Mouse (Mus musculus) midbrain, embryonic 16.5 days (tissue): ENCODE data around the gene Gm10160. TPM values are rescaled to one million over a fixed set of nuclear protein-coding genes. Genes with fewer than 3 reads are reported as not detected.
"Not testable (repeated sequence)": the region's sequence is repeated elsewhere in the genome, so short reads cannot be mapped to it uniquely, and the experiment has no call there.

Source experiments
- ATAC-seq: fragments of 200-750 bp; cut with Nextera tagmentation; 2 replicates; pipeline ENCODE4 v1.8.0; 2017; ENCODE audit warnings: moderate TSS enrichment
- H3K27ac ChIP-seq: fragments of 300-500 bp; sonication (generic); 2 replicates; pipeline ENCODE4 v1.5.1; 2014; ENCODE audit warnings: mild to moderate bottlenecking, low read length, mixed read lengths
- H3K27me3 ChIP-seq: fragments of 300-500 bp; sonication (generic); 2 replicates; pipeline ENCODE4 v1.6.1; 2014; ENCODE audit warnings: low read depth, low read length, mixed read lengths; ENCODE audit not compliant: control insufficient read depth, insufficient read depth
- H3K36me3 ChIP-seq: fragments of 300-500 bp; sonication (generic); 2 replicates; pipeline ENCODE4 v1.6.1; 2014; ENCODE audit warnings: mild to moderate bottlenecking, low read length, moderate library complexity, mixed read lengths; ENCODE audit not compliant: control insufficient read depth, insufficient read depth
- H3K4me1 ChIP-seq: fragments of 300-500 bp; sonication (generic); 2 replicates; pipeline ENCODE4 v1.6.1; 2014; ENCODE audit warnings: mild to moderate bottlenecking, low read length, mixed read lengths; ENCODE audit not compliant: control insufficient read depth, insufficient read depth
- H3K4me2 ChIP-seq: fragments of 300-500 bp; sonication (generic); 2 replicates; pipeline ENCODE4 v1.6.1; 2014; ENCODE audit warnings: mild to moderate bottlenecking, low read length, mixed read lengths
- H3K4me3 ChIP-seq: fragments of 300-500 bp; sonication (generic); 2 replicates; pipeline ENCODE4 v1.5.1; 2014; ENCODE audit warnings: low read depth, mild to moderate bottlenecking, low read length, moderate library complexity, mixed read lengths
- H3K9ac ChIP-seq: fragments of 300-500 bp; sonication (generic); 2 replicates; pipeline ENCODE4 v1.6.1; 2014; ENCODE audit warnings: low read depth, low read length, mixed read lengths
- H3K9me3 ChIP-seq: fragments of 300-500 bp; sonication (generic); replicated peaks from 2 replicates; pipeline ENCODE4 v1.6.1; 2014; ENCODE audit warnings: mild to moderate bottlenecking, low read length, mixed read lengths; ENCODE audit not compliant: control insufficient read depth, poor library complexity, severe bottlenecking
- WGBS: fragments of 180-500 bp; shearing (Covaris S2); extraction: QIAGEN DNeasy Blood & Tissue Kit; methylation state at CpG from one replicate; pipeline ENCODE4 v1.1.7; 2014; 5-methylcytosine and 5-hydroxymethylcytosine counted together
- polyA plus RNA-seq: library from polyadenylated mRNA; unstranded; fragments of >200 nt; fragmentation: Nextera tagmentation; extraction: Ambion mirVana; gene quantifications from 2 replicates; pipeline ENCODE4 v1.2.1, GENCODE M21; 2015

The Gm10160 gene
- polyA plus RNA-seq, 1 experiment from 2014 or later, result not detected

- no peaks in the 10 kb centered on the region for H3K27me3 ChIP-seq
- H3K4me1 ChIP-seq, result 0 out of 2 replicates have a peak, but pooled peaks cover 3% of the 10 kb centered on the region
- H3K9ac ChIP-seq, result no peak overlapping the region
- WGBS, result 90% methylated on average over 7 of the region's 7 CpGs
- H3K4me3 ChIP-seq, result no peak overlapping the region
- H3K4me2 ChIP-seq, result no peak overlapping the region
- no peaks in the 10 kb centered on the region for H3K36me3 ChIP-seq
- no peaks in the 10 kb centered on the region for H3K9me3 ChIP-seq
- no peak overlapping the region for H3K27ac ChIP-seq
- no peak for ATAC-seq
Measured at GRCm38 (mm10) chr7:81842141-81842540, 13.5 kb downstream of the Gm10160 start.

GRCm38 (mm10) chr7:81841439-81841838, 14.2 kb downstream of the Gm10160 start:
- Histone ChIP-seq H3K4me1 (0 out of 2 replicates have a peak, but pooled peaks cover 3% of the 10 kb centered on the region), H3K9ac (no peak overlapping the region), H3K27me3 (no peaks in the 10 kb centered on the region), H3K9me3 (no peaks in the 10 kb centered on the region), H3K4me3 (no peak overlapping the region), H3K4me2 (no peak overlapping the region), H3K27ac (no peak overlapping the region), H3K36me3 (no peaks in the 10 kb centered on the region)
- 87% methylated on average over 6 of the region's 6 CpGs for WGBS
- no peak for ATAC-seq

GRCm38 (mm10) chr7:81840661-81841181, 14.9 kb downstream of the Gm10160 start:
- no peaks in the 10 kb centered on the region for H3K27me3 ChIP-seq
- H3K4me1 ChIP-seq, result 0 out of 2 replicates have a peak, but pooled peaks cover 3% of the 10 kb centered on the region
- WGBS, result 60% methylated on average over 7 of the region's 7 CpGs
- ATAC-seq, result no peak
- H3K36me3 ChIP-seq, result no peaks in the 10 kb centered on the region
- H3K27ac ChIP-seq, result peak overlapping the region; percentile 19; the same call in 1 of the 2 replicates
- no peak overlapping the region for H3K4me2 ChIP-seq
- H3K9me3 ChIP-seq, result no peaks in the 10 kb centered on the region
- H3K9ac ChIP-seq, result no peak overlapping the region
- H3K4me3 ChIP-seq, result no peak overlapping the region

GRCm38 (mm10) chr7:81839746-81840145, 15.8 kb downstream of the Gm10160 start:
- H3K4me1 ChIP-seq, result 0 out of 2 replicates have a peak, but pooled peaks cover 3% of the 10 kb centered on the region
- WGBS, result 65% methylated on average over 6 of the region's 6 CpGs

GRCm38 (mm10) chr7:81837771-81838170, 17.8 kb downstream of the Gm10160 start:
- H3K4me3 ChIP-seq, H3K36me3 ChIP-seq, H3K27ac ChIP-seq, H3K4me2 ChIP-seq, H3K4me1 ChIP-seq, H3K9ac ChIP-seq, H3K27me3 ChIP-seq, ATAC-seq, H3K9me3 ChIP-seq: not testable (repeated sequence)
- WGBS, result 94% methylated on average over 5 of the region's 5 CpGs

More at GRCm38 (mm10) chr7:81839746-81840145, 15.8 kb downstream of the Gm10160 start:
- Histone ChIP-seq H3K9me3 (no peaks in the 10 kb centered on the region), H3K27ac (no peak overlapping the region), H3K36me3 (no peaks in the 10 kb centered on the region), H3K4me2 (no peak overlapping the region), H3K4me3 (no peak overlapping the region), H3K27me3 (no peaks in the 10 kb centered on the region), H3K9ac (no peak overlapping the region)
- ATAC-seq, result no peak

- H3K9me3 ChIP-seq, result no peaks in the 10 kb centered on the region
- ATAC-seq, result no peak
- no peaks in the 10 kb centered on the region for H3K27me3 ChIP-seq
- no peak overlapping the region for H3K27ac ChIP-seq
- no peak overlapping the region for H3K9ac ChIP-seq
- WGBS, result 90% methylated on average over 5 of the region's 5 CpGs
- no peak overlapping the region for H3K4me2 ChIP-seq
- no peaks in the 10 kb centered on the region for H3K4me1 ChIP-seq
- H3K36me3 ChIP-seq, result no peaks in the 10 kb centered on the region
- H3K4me3 ChIP-seq, result no peak overlapping the region
Measured at GRCm38 (mm10) chr7:81835430-81835829, 20.2 kb downstream of the Gm10160 start.

- H3K27ac ChIP-seq, result no peak overlapping the region
- H3K9ac ChIP-seq, result no peak overlapping the region
- H3K4me3 ChIP-seq, result no peak overlapping the region
- H3K27me3 ChIP-seq, result no peaks in the 10 kb centered on the region
- no peak for ATAC-seq
- H3K4me2 ChIP-seq, result no peak overlapping the region
- H3K9me3 ChIP-seq, result no peaks in the 10 kb centered on the region
- H3K4me1 ChIP-seq, result peaks cover 3% of the 10 kb centered on the region; the same call in 1 of the 2 replicates
- no peaks in the 10 kb centered on the region for H3K36me3 ChIP-seq
Measured at GRCm38 (mm10) chr7:81834847-81835246, 20.7 kb downstream of the Gm10160 start.

- H3K4me1 ChIP-seq, result peaks cover 34% of the 10 kb centered on the region
- H3K36me3 ChIP-seq, result no peaks in the 10 kb centered on the region
- H3K4me2 ChIP-seq, result peak within 1 kb of the TSS; percentile 61
- no peaks in the 10 kb centered on the region for H3K27me3 ChIP-seq
- WGBS, result 1% methylated on average over 42 of the region's 58 CpGs
- peak within 1 kb of the TSS; percentile 96 for H3K9ac ChIP-seq
- H3K27ac ChIP-seq, result peak within 1 kb of the TSS; percentile 98
- H3K4me3 ChIP-seq, result peak within 1 kb of the TSS; percentile 91
- peak; percentile 88 for ATAC-seq
- no peaks in the 10 kb centered on the region for H3K9me3 ChIP-seq
Measured at GRCm38 (mm10) chr7:81829379-81829894, 26.2 kb downstream of the Gm10160 start, which contains the start of gene Btbd1. Gene Btbd1, minus strand, starts transcription at chr7:81829431.

- Histone ChIP-seq H3K36me3 (no peaks in the 10 kb centered on the region), H3K27ac (peak overlapping the region; percentile 98), H3K4me2 (peak overlapping the region; percentile 61), H3K4me3 (peak overlapping the region; percentile 91), H3K27me3 (no peaks in the 10 kb centered on the region), H3K9ac (peak overlapping the region; percentile 96), H3K9me3 (no peaks in the 10 kb centered on the region), H3K4me1 (peaks cover 34% of the 10 kb centered on the region)
- under 1% methylated on average over 53 of the region's 91 CpGs for WGBS
- ATAC-seq, result peak; percentile 83
Measured at GRCm38 (mm10) chr7:81828681-81829378, 26.8 kb downstream of the Gm10160 start.
